Mouse (Mus musculus) lung, adult 2 months (tissue): ENCODE data around the gene Topbp1.

Experiments used
- CTCF ChIP-seq: fragments of 200-500 bp; IDR thresholded peaks from 2 replicates; pipeline ENCODE4 v1.5.1; 2011; ENCODE audit warnings: mild to moderate bottlenecking, low read length, control low read depth; ENCODE audit not compliant: insufficient read depth
- POLR2A ChIP-seq: fragments of 200-500 bp; IDR thresholded peaks from 2 replicates; pipeline ENCODE4 v1.6.1; 2011; ENCODE audit warnings: low read depth, mild to moderate bottlenecking, control low read depth, low read length, borderline replicate concordance; ENCODE audit errors: extremely low read depth

GRCm38 (mm10) chr9:103358545-103358944, 53.5 kb downstream of the Topbp1 start:
- no peak for TF ChIP-seq CTCF
- TF ChIP-seq POLR2A, result no peak
